Mouse (Mus musculus): Measurements from ENCODE around the gene Uts2r.

The Uts2r gene

GRCm38 (mm10) chr11:121159971-121160370 is at the start of gene Uts2r:
Uts2r (plus strand) TSS chr11:121160271.
- no peak for DNase-seq (ENCODE audit: low read depth, low spot score)

GRCm38 (mm10) chr11:121111051-121111450 is 49.0 kb upstream of the Uts2r start:
- peak; percentile 36 for DNase-seq (ENCODE audit: low read depth, low spot score)

GRCm38 (mm10) chr11:121111601-121112000 is 48.5 kb upstream of the Uts2r start:
- peak; percentile 72 for DNase-seq (ENCODE audit: low read depth, low spot score)

- peak; percentile 95 for DNase-seq (ENCODE audit: low read depth, low spot score)
These were observed 47.8 kb upstream of the Uts2r start for GRCm38 (mm10) chr11:121112091-121112775.

GRCm38 (mm10) chr11:121118106-121118505 is 42.0 kb upstream of the Uts2r start:
- DNase-seq (ENCODE audit: low read depth, low spot score) = no peak

- no peak for DNase-seq (ENCODE audit: low read depth, low spot score)
These were observed 41.5 kb upstream of the Uts2r start, which contains the start of gene Tex19.2 for GRCm38 (mm10) chr11:121118577-121118976. Tex19.2 (minus strand) TSS chr11:121118677.

GRCm38 (mm10) chr11:121121151-121121550 is 38.9 kb upstream of the Uts2r start:
- DNase-seq (ENCODE audit: low read depth, low spot score) = no peak

- no peak for DNase-seq (ENCODE audit: low read depth, low spot score)
These were observed 37.9 kb upstream of the Uts2r start for GRCm38 (mm10) chr11:121122024-121122670.

GRCm38 (mm10) chr11:121123438-121123837 is 36.6 kb upstream of the Uts2r start:
- no peak for DNase-seq (ENCODE audit: low read depth, low spot score)

GRCm38 (mm10) chr11:121125522-121126172 is 34.4 kb upstream of the Uts2r start:
- no peak for DNase-seq (ENCODE audit: low read depth, low spot score)

- DNase-seq (ENCODE audit: low read depth, low spot score) = peak; percentile 60
These were observed 33.7 kb upstream of the Uts2r start for GRCm38 (mm10) chr11:121126395-121126794.

- DNase-seq (ENCODE audit: low read depth, low spot score) = no peak
These were observed 32.6 kb upstream of the Uts2r start for GRCm38 (mm10) chr11:121127441-121127840.

GRCm38 (mm10) chr11:121129616-121130015 is 30.5 kb upstream of the Uts2r start:
- peak; percentile 85 for DNase-seq (ENCODE audit: low read depth, low spot score)

GRCm38 (mm10) chr11:121134600-121134999 is 25.5 kb upstream of the Uts2r start:
- no peak for DNase-seq (ENCODE audit: low read depth, low spot score)

GRCm38 (mm10) chr11:121137682-121138081 is 22.4 kb upstream of the Uts2r start:
- DNase-seq (ENCODE audit: low read depth, low spot score) = no peak

GRCm38 (mm10) chr11:121138732-121139131 is 21.3 kb upstream of the Uts2r start:
- DNase-seq (ENCODE audit: low read depth, low spot score) = no peak

- DNase-seq (ENCODE audit: low read depth, low spot score) = peak; percentile 72
These were observed 16.6 kb upstream of the Uts2r start for GRCm38 (mm10) chr11:121143325-121144015.

- no peak for DNase-seq (ENCODE audit: low read depth, low spot score)
These were observed 14.2 kb upstream of the Uts2r start, which contains the start of gene Tex19.1 for GRCm38 (mm10) chr11:121145865-121146264. Tex19.1 (plus strand) TSS chr11:121146143.

GRCm38 (mm10) chr11:121148193-121148592 is 11.9 kb upstream of the Uts2r start:
- no peak for DNase-seq (ENCODE audit: low read depth, low spot score)

GRCm38 (mm10) chr11:121154203-121154602 is 5.9 kb upstream of the Uts2r start:
- no peak for DNase-seq (ENCODE audit: low read depth, low spot score)

GRCm38 (mm10) chr11:121156411-121156891 is 3.6 kb upstream of the Uts2r start:
- no peak for DNase-seq (ENCODE audit: low read depth, low spot score)
